Mouse (Mus musculus) hindbrain, embryonic 15.5 days (tissue): ENCODE results near the gene Arhgap22. TPM values are rescaled to one million over a fixed set of nuclear protein-coding genes. Genes with fewer than 3 reads are reported as not detected.

Source experiments
- ATAC-seq: fragments of 200-750 bp; cut with Nextera tagmentation; 2 replicates; pipeline ENCODE4 v1.8.0; 2017; ENCODE audit warnings: low read depth, moderate number of reproducible peaks, moderate TSS enrichment; ENCODE audit not compliant: low FRiP score
- H3K27ac ChIP-seq: fragments of 300-500 bp; sonication (generic); replicated peaks from 2 replicates; pipeline ENCODE4 v1.5.1; 2015; ENCODE audit warnings: mild to moderate bottlenecking, inconsistent platforms
- H3K27me3 ChIP-seq: fragments of 300-500 bp; sonication (generic); 2 replicates; pipeline ENCODE4 v1.6.1; 2015; ENCODE audit warnings: control low read depth, inconsistent platforms
- H3K36me3 ChIP-seq: fragments of 300-500 bp; sonication (generic); 2 replicates; pipeline ENCODE4 v1.6.1; 2015; ENCODE audit warnings: control low read depth, inconsistent platforms
- H3K4me1 ChIP-seq: fragments of 300-500 bp; sonication (generic); replicated peaks from 2 replicates; pipeline ENCODE4 v1.6.1; 2015; ENCODE audit warnings: control low read depth, inconsistent platforms
- H3K4me2 ChIP-seq: fragments of 300-500 bp; sonication (generic); 2 replicates; pipeline ENCODE4 v1.6.1; 2015; ENCODE audit warnings: moderate library complexity, mild to moderate bottlenecking, inconsistent platforms
- H3K4me3 ChIP-seq: fragments of 300-500 bp; sonication (generic); 2 replicates; pipeline ENCODE4 v1.5.1; 2015; ENCODE audit warnings: mild to moderate bottlenecking, inconsistent platforms
- H3K9ac ChIP-seq: fragments of 300-500 bp; sonication (generic); 2 replicates; pipeline ENCODE4 v1.6.1; 2015; ENCODE audit warnings: inconsistent platforms
- H3K9me3 ChIP-seq: fragments of 300-500 bp; sonication (generic); 2 replicates; pipeline ENCODE4 v1.6.1; 2016; ENCODE audit warnings: control low read depth, inconsistent platforms
- WGBS: fragments of 180-500 bp; shearing (Covaris S2); methylation state at CpG from one replicate; pipeline ENCODE4 v1.1.7; 2015; 5-methylcytosine and 5-hydroxymethylcytosine counted together
- polyA plus RNA-seq: library from polyadenylated mRNA; unstranded; fragments of >200 nt; fragmentation: Nextera tagmentation; extraction: Ambion mirVana; gene quantifications from 2 replicates; pipeline ENCODE4 v1.2.1, GENCODE M21; 2015

The Arhgap22 gene
- polyA plus RNA-seq, 1 experiment from 2014 or later, result 2.6 TPM

DNA sequence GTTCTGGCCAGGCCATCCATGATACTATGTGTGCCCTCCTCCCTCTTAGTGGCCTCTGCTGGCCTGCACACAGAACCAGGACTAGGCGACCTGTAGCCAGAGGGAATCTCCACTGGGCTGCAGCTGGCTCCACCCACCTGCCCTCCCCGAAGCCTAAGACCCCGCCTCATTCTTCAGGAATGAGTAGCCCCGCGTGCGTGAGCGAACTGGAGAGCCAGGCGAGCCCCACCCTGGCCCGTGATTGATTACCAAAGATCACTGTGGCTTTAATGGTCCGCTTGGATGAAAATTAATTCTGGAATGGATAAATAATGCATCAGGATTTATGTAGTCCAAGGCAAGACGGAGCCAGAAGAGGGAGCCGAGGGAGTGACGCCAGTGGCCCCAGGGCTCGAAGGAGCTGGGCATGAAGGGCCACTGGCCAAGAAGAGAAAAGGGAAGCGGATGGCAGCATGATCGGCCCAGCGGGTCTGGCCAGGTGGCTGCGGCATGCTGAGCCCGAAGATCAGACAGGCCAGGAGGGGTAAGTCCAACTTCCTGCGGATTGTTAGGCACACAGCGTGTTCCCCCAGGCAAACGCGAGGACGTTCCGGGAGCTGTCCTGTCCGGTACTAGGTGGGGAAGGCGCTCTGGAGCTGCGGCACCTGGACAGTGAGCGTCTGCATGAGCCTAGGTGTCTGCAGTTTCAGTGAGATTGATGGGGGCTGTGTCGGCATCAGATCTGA is 36.6 kb downstream of the Arhgap22 start:
- peak overlapping the region; percentile 27; the same call in 1 of the 2 replicates for H3K9ac ChIP-seq
- H3K4me1 ChIP-seq, result peaks cover 13% of the 10 kb centered on the region
- H3K4me3 ChIP-seq, result peak overlapping the region; percentile 40
- H3K27me3 ChIP-seq, result peaks cover 4% of the 10 kb centered on the region; the same call in 1 of the 2 replicates
- ATAC-seq, result peak; percentile 56; the same call in 1 of the 2 replicates
- no peaks in the 10 kb centered on the region for H3K36me3 ChIP-seq
- H3K4me2 ChIP-seq, result peak overlapping the region; percentile 87
- no peak overlapping the region for H3K27ac ChIP-seq
- WGBS, result 1% methylated on average over 30 of the region's 30 CpGs
- H3K9me3 ChIP-seq, result no peaks in the 10 kb centered on the region

DNA sequence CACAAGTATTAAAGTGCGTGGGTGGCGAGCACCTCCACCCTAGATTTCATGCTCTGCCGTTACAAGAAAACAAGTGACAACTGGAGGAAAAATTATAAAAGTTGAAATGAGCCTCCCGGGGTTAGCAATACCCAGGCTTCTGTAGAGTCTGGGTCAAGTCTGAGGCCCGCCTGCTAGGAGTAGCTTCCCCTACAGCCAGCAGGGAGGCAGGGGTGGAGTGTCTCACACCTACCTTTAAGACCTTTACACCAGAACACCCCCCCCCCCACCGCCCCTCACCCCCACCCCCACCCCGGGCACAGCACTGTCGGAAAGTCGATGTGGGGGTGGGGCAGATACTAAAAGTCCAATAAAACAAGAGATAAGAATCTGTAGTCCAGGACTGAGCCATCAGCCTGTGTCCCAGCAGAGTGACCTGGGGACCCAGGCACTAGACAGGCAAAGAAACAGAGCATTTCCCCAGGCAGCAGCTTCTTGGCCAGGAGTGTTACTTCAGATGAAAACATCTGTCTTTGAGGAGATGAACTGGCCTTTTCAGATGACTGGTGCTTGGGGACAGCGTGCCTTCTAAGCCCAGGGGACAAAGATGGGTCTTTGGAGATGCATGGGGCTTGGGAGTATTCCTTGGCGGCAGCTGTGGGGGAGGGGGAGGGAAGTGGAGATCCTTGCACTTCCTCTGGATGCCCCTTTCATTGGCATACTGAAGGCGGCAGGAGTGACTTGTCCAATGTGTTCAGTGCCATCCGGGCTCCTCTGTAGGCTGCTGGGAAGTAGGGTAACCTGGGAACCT is 37.3 kb downstream of the Arhgap22 start:
- Histone ChIP-seq H3K4me1 (peaks cover 13% of the 10 kb centered on the region), H3K36me3 (no peaks in the 10 kb centered on the region), H3K27me3 (peaks cover 4% of the 10 kb centered on the region; the same call in 1 of the 2 replicates), H3K4me2 (peak overlapping the region; percentile 87), H3K9ac (0 out of 2 replicates have a peak overlapping the region, but pooled peaks have one; percentile 27), H3K4me3 (peak overlapping the region; percentile 40), H3K27ac (no peak overlapping the region), H3K9me3 (no peaks in the 10 kb centered on the region)
- ATAC-seq, result no peak
- 10% methylated on average over 13 of the region's 13 CpGs for WGBS

DNA sequence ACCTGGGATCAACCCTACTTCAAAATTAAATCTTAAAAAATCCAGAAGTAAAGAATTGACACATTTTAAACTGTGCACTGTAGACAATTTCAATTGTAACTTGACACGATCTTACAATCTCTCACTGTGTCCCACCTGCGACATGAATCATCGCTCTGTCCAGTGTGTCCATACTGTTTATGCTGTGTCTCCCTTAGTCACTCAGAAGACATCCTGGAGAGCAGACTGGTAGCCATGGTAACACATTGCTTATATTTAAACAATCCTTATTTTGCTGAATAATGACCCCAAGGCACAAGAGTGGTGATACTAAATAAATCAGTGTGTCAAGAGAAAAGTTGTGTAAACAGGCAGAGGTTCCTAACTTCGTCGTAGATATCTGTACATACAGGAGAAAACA is 44.4 kb downstream of the Arhgap22 start:
- WGBS, result 81% methylated on average over 5 of the region's 5 CpGs
- Histone ChIP-seq H3K4me3 (no peak overlapping the region), H3K9ac (no peak overlapping the region), H3K4me2 (no peak overlapping the region), H3K9me3 (no peaks in the 10 kb centered on the region), H3K36me3 (no peaks in the 10 kb centered on the region), H3K27me3 (no peaks in the 10 kb centered on the region), H3K27ac (no peak overlapping the region), H3K4me1 (no peaks in the 10 kb centered on the region)
- ATAC-seq, result no peak

DNA sequence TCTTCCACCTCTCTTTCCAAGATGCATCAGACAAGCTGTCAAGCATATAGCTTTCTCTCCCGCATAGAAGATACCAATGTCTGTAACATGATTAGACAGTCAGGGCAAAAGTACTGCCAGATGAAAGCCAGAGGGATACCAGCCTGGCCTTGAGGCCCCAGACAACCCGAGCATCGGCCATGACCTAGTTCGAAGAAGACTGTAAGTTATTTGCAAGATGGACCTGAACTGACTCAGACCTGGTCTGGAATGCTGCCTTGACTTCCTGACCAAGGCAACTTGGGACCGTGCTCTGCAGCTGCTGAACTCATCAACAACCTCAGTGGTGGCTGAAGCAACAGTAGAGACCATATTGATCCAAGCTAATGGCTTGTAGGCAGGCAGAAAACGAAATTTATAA is 46.3 kb downstream of the Arhgap22 start:
- 86% methylated on average over 6 of the region's 6 CpGs for WGBS
- no peaks in the 10 kb centered on the region for H3K36me3 ChIP-seq
- H3K4me3 ChIP-seq, result no peak overlapping the region
- H3K9ac ChIP-seq, result no peak overlapping the region
- H3K4me2 ChIP-seq, result no peak overlapping the region
- no peak overlapping the region for H3K27ac ChIP-seq
- no peaks in the 10 kb centered on the region for H3K4me1 ChIP-seq
- no peaks in the 10 kb centered on the region for H3K27me3 ChIP-seq
- no peak for ATAC-seq
- H3K9me3 ChIP-seq, result no peaks in the 10 kb centered on the region

DNA sequence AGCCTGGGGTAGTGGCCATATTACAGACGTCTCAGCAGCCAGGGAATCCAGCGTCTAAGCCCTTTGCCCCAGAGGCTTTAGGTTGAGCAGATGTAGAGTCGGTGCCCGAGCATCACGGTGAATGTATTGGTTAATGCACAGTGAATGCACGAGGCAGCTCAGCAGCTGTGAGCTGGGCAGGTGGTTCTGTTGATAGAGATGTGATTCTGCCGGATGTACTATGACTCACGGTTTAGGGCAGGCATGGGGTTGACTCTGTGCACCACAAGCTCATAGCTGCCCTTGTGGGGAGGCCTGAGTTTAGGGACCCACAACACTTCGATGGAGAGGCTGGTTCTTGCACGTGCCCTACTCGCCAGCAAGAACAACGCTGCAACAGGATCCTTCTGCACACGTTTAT is 51.0 kb downstream of the Arhgap22 start:
- Histone ChIP-seq H3K9me3 (no peaks in the 10 kb centered on the region), H3K4me3 (no peak overlapping the region), H3K27ac (no peak overlapping the region), H3K9ac (no peak overlapping the region), H3K36me3 (no peaks in the 10 kb centered on the region), H3K27me3 (no peaks in the 10 kb centered on the region), H3K4me2 (no peak overlapping the region), H3K4me1 (no peaks in the 10 kb centered on the region)
- WGBS, result 93% methylated on average over 13 of the region's 13 CpGs
- ATAC-seq, result no peak

DNA sequence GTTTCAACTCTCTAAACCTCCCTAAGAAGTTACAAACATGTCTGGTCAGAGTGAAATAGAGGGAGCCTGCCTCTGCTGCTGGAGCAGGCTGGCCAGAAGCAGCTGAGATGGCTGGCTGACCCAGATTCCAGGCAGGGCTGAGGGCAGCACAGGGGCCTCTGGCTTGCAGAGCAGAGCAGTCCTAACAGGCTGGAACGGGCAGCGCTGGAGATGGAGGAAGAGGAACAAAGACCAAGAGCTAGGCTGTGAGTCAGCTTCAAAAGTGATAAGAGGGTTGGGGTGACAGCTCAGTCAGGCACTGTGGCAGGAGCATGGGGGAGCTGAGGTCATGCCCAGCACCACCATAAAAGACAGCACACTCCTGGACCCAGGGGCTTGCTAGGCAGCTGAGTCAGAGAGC is 62.4 kb downstream of the Arhgap22 start:
- Histone ChIP-seq H3K4me3 (no peak overlapping the region), H3K9ac (no peak overlapping the region), H3K9me3 (no peaks in the 10 kb centered on the region), H3K36me3 (no peaks in the 10 kb centered on the region), H3K4me2 (no peak overlapping the region), H3K4me1 (no peaks in the 10 kb centered on the region), H3K27ac (no peak overlapping the region), H3K27me3 (no peaks in the 10 kb centered on the region)
- 84% methylated on average over 2 of the region's 2 CpGs for WGBS
- ATAC-seq, result no peak

DNA sequence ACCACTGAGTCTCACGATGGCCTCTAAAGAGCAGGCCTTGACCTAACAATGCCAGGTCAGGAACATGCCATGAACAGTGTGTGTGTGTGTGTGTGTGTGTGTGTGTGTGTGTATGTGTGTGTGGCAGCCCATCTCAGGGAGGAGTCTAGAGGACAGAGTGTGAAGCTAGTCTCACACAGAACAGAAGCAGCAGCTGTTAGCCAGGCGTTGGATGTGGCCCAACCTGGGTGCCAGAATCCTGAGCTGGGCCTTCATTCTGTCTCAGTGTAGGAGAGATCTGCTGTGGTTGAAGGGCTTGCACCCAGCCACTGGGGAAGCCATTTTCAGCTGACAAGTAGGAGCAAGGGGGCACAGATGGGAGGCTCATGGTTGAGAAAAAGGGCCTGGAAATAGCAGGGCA is 64.5 kb downstream of the Arhgap22 start:
- Histone ChIP-seq H3K4me2 (no peak overlapping the region), H3K4me1 (no peaks in the 10 kb centered on the region), H3K27me3 (no peaks in the 10 kb centered on the region), H3K9ac (no peak overlapping the region), H3K36me3 (no peaks in the 10 kb centered on the region), H3K27ac (no peak overlapping the region), H3K9me3 (no peaks in the 10 kb centered on the region), H3K4me3 (no peak overlapping the region)
- ATAC-seq, result no peak
- 81% methylated on average over 2 of the region's 2 CpGs for WGBS

DNA sequence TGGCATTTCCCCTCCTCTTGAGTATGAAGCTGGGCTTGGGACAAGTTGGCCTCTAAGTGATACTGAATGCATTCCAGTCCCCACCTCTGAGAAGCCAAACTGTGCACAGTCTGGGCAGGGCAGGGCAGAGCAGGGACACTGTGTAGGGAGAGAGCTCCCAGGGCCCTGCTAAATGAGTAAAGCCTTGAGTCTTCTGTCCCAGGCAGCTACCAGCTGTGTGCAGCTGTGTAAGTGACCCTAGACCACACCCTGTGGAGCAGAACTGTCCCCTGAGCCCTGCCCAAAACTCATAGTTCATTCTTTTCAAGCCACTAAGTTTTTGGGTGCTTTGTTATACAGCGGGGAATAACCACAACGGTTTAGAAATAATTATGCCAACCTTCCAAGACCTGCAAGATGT is 67.1 kb downstream of the Arhgap22 start:
- WGBS, result 95% methylated on average over 2 of the region's 2 CpGs
- no peak for ATAC-seq

DNA sequence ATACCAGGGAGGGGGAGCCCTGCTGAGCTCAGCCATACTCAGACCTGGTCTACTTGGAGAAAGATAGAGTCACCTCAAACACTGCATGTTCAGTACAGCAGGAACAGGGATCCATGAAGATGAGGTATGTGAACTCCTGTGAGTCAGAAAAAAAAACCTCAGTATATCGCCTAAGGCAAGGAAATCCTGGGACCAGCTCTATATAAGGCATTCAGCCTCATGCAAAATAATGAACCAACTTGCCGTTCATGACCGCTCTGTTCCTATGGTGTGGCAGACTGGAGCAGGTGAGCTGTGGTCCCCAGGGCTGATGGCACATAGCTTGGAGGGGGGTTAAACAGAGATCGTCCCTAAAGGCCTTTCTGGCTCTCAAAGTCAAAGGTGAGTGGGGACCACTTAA is 68.6 kb downstream of the Arhgap22 start:
- no peak overlapping the region for H3K4me2 ChIP-seq

More for the DNA sequence above, 67.1 kb downstream of the Arhgap22 start:
- Histone ChIP-seq H3K27me3 (no peaks in the 10 kb centered on the region), H3K4me3 (no peak overlapping the region), H3K27ac (no peak overlapping the region), H3K4me2 (no peak overlapping the region), H3K9ac (no peak overlapping the region), H3K4me1 (no peaks in the 10 kb centered on the region), H3K9me3 (no peaks in the 10 kb centered on the region), H3K36me3 (no peaks in the 10 kb centered on the region)

DNA sequence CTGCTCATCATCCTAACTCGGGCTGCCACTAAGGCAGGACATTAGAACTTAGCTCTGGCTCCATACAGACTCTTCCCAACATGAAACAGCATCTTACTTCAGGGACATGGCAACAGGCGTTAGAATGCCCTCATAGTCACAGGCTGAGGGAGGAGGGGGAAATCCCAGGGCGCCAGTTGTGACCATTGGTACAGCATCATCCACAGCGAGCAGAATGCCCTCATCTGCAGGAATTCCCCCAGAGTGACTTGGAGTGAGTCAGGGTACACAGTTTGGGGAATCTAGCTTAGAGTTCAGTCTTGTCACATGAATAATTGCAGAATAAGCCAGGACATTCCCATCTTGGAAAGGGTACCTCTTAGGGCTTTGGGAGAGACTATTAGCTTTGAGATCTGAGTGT is 74.1 kb downstream of the Arhgap22 start:
- ATAC-seq, result no peak
- 76% methylated on average over 4 of the region's 4 CpGs for WGBS

More for the DNA sequence above, 68.6 kb downstream of the Arhgap22 start:
- H3K27ac ChIP-seq, result no peak overlapping the region
- H3K36me3 ChIP-seq, result no peaks in the 10 kb centered on the region
- no peak for ATAC-seq
- no peaks in the 10 kb centered on the region for H3K9me3 ChIP-seq
- H3K4me1 ChIP-seq, result no peaks in the 10 kb centered on the region
- 87% methylated on average over 4 of the region's 4 CpGs for WGBS
- H3K9ac ChIP-seq, result no peak overlapping the region
- no peaks in the 10 kb centered on the region for H3K27me3 ChIP-seq
- H3K4me3 ChIP-seq, result no peak overlapping the region

DNA sequence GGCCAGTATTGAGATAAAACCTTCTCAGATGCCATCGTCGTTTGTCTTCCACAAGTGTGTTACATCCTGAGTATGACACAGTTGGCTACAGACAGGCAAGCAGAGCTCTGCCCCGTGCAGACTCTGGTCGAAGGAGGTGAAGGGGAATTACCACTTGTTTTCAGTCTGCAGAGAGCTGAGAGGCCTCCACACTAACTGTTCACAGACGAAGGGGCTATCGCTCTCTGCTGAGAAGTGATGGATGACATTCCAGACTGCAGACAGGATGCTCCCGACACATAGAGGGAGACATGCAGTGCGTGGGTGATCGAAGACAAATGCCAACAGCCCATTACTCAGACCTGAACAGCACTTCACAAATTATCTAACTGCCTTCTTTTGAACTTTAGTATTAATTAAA is 76.2 kb downstream of the Arhgap22 start:
- no peak for ATAC-seq
- no peaks in the 10 kb centered on the region for H3K9me3 ChIP-seq
- no peaks in the 10 kb centered on the region for H3K36me3 ChIP-seq
- no peak overlapping the region for H3K4me2 ChIP-seq
- WGBS, result 55% methylated on average over 9 of the region's 9 CpGs
- no peaks in the 10 kb centered on the region for H3K4me1 ChIP-seq
- no peak overlapping the region for H3K4me3 ChIP-seq
- H3K27ac ChIP-seq, result no peak overlapping the region
- no peak overlapping the region for H3K9ac ChIP-seq
- no peaks in the 10 kb centered on the region for H3K27me3 ChIP-seq

More for the DNA sequence above, 74.1 kb downstream of the Arhgap22 start:
- H3K27ac ChIP-seq, result no peak overlapping the region
- no peaks in the 10 kb centered on the region for H3K36me3 ChIP-seq
- no peak overlapping the region for H3K4me2 ChIP-seq
- H3K9me3 ChIP-seq, result no peaks in the 10 kb centered on the region
- no peak overlapping the region for H3K4me3 ChIP-seq
- H3K27me3 ChIP-seq, result no peaks in the 10 kb centered on the region
- no peaks in the 10 kb centered on the region for H3K4me1 ChIP-seq
- H3K9ac ChIP-seq, result no peak overlapping the region

DNA sequence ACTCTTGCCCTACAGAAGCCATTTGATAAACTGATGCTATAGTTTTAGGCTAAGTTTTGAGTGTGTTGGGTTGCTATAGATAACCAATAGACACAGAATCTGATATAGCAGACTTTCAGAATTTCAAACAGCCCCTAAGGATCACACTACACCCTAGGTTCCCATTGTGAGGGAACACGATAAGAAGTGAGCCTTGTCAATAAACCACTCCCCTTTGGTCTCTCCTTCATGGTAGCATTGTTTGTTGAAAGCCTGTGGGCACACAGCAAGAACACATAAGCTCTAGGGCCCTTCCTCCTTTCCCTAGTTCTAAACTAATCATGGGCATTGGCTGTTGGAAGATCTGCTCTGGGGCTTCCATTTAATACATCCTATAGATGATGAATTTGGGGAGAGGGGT is 80.7 kb downstream of the Arhgap22 start:
- Histone ChIP-seq H3K4me3 (no peak overlapping the region), H3K27ac (no peak overlapping the region), H3K27me3 (no peaks in the 10 kb centered on the region), H3K9me3 (no peaks in the 10 kb centered on the region), H3K4me1 (peaks cover 8% of the 10 kb centered on the region; the same call in 1 of the 2 replicates), H3K4me2 (no peak overlapping the region), H3K9ac (no peak overlapping the region), H3K36me3 (no peaks in the 10 kb centered on the region)
- WGBS, result 41% methylated on average over 1 of the region's 1 CpGs
- no peak for ATAC-seq
